Mouse (Mus musculus): ENCODE measurements around the gene Oas1g.
"Not testable (repeated sequence)": the region's sequence is repeated elsewhere in the genome, so short reads cannot be mapped to it uniquely, and the experiment has no call there.

Gene Oas1g

GRCm38 (mm10) chr5:120890991-120891390, 3.6 kb upstream of the Oas1g start:
- no peak for DNase-seq (ENCODE audit: low read depth, low spot score)

- DNase-seq (ENCODE audit: low read depth, low spot score) = no peak
These were observed 2.6 kb upstream of the Oas1g start for GRCm38 (mm10) chr5:120890026-120890425.

GRCm38 (mm10) chr5:120888294-120888815, 942 bp upstream of the Oas1g start:
- not testable (repeated sequence) for DNase-seq (ENCODE audit: low read depth, low spot score)

GRCm38 (mm10) chr5:120887831-120888230, 418 bp upstream of the Oas1g start:
- no peak for DNase-seq (ENCODE audit: low read depth, low spot score)

DNA sequence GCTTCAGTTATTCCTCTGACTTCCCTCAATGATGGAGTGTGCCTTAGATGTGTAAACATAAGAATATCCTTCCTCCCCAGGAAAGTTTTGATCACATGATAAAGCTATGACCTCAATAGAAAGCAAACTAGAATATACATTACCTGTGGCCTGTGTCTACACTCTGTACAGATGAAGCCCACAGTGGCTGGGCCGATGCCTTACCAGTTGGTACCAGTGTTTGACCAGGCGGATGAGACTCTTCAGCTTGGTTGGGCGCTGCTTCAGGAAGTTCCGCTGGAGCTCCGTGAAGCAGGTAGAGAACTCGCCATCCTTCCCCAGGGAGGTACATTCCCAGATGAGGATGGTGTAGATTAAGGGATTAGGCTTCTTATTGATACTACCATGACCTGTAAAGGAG, 5.7 kb downstream of the Oas1g start:
- DNase-seq (ENCODE audit: low read depth, low spot score) = not testable (repeated sequence)

GRCm38 (mm10) chr5:120878803-120879202, 8.6 kb downstream of the Oas1g start:
- DNase-seq (ENCODE audit: low read depth, low spot score) = not testable (repeated sequence)

DNA sequence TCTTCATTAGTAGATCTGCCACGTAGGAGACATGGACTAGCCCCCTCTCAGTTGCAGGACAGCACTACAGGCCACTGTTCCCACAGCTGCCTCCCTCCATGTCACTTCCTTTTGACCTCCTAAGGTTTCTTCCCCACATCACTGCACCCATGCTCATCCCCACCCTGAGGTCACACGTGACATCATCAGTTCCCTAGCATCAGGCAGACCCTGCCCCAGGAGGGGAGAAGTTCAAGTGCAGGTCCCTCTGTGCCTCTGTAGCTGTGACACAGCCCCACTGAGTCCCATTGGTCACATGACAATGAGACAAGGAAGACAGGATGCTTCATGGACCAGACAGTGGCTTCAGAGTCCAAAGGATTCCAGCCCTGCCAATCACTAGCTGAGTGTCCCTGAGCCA, 10.0 kb downstream of the Oas1g start:
- not testable (repeated sequence) for DNase-seq (ENCODE audit: low read depth, low spot score)

GRCm38 (mm10) chr5:120876839-120877238, 10.6 kb downstream of the Oas1g start:
- not testable (repeated sequence) for DNase-seq (ENCODE audit: low read depth, low spot score)

DNA sequence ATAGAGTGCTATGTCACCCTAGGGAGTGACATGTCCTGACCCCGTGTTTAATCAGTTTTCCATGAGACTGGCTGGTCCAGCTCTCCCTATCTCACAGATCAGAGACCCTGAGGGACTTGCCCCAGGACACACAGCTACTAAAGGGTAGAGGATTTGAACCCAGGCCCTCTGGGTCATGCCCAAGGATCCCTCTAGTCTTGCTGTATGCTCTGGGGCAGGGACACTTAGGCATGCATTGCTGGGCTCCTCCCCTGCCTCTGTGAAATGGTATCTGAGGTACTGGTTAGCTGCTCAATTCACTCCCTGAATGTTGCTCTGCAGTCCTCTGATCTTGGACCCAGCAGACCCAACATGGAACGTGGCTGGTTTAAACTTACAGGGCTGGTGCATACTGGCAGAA, 15.9 kb downstream of the Oas1g start:
- no peak for DNase-seq (ENCODE audit: low read depth, low spot score)

- DNase-seq (ENCODE audit: low read depth, low spot score) = no peak
These were observed 16.6 kb downstream of the Oas1g start for GRCm38 (mm10) chr5:120870782-120871181.

DNA sequence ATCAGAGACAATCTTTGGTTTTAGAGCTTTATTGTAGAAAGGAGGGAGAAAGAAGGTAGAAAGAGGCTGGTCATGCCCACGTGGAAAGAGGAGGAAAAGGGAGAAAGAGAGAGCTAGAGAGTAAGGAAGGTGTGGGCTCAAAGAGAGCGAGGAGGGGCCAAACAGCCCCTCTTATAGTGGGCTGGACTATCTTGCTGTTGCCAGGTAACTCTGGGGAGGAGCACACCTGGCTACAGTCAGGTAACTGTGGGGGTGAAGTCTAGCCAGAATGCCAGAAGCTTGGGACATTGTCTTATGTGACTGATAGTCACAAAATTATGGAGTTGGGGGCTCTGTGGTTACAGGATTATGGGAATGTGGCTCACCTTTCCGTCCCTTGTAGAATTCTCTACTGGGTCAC, 17.3 kb downstream of the Oas1g start:
- no peak for DNase-seq (ENCODE audit: low read depth, low spot score)

DNA sequence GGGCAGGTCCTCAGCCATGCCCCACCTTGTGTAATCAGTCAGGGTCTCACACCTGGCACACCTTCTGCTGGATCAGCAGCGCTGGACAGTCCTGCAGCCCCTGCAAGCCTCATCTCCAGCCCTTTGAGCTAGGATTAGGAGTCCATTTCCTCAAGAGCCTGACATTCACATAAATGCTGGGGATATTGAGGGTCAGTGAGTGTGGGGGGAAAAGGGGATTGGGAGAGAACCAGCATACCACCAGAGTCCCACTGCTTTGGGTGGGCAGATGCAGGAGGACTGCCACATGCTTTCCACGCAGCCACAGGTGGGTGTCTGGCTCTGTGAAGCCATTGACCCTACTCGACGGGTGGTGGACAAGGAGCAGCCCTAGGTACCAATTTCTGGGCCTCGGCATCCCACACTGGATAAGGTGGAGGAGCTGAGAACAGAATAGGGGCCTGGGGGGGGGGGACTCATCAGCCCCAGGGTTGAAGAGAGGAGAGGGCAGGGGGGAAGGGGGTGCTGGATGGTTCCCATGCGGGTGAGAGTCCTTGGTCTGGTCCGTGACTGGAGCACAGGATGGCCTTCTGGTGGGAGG, 17.9 kb downstream of the Oas1g start:
- DNase-seq (ENCODE audit: low read depth, low spot score) = no peak

DNA sequence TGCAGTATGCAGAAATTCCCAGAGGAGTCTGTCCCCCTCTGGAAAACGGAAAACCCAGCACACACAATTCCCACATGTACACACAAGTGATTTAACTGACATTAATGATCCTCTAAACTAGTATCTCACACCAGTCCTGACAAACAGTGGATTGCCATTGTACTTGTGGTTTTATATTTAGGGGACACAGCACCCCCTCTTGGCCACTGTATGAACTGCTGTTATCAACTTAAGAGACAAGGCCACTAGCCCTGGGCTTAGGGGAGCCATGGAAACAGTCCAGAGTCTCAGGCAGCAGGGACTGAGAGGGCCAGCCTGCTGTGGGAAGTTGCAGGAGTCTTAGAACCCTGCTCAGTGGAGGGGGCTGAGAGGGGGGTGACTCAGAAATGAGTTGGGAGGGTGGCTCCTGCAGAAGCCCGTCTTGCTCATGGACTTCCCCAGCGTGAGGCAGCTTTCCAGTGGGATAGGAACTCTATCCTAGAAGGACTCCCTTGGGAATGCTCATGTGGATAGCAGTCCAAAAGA, 22.0 kb downstream of the Oas1g start:
- DNase-seq (ENCODE audit: low read depth, low spot score) = peak; percentile 71

GRCm38 (mm10) chr5:120861121-120861520, 26.3 kb downstream of the Oas1g start, which contains the start of gene Oas1h:
Gene Oas1h (plus strand): TSS chr5:120861421.
- DNase-seq (ENCODE audit: low read depth, low spot score) = no peak

- no peak for DNase-seq (ENCODE audit: low read depth, low spot score)
These were observed 28.2 kb downstream of the Oas1g start for GRCm38 (mm10) chr5:120859241-120859640.

GRCm38 (mm10) chr5:120849601-120850136, 37.7 kb downstream of the Oas1g start:
- peak; percentile 81 for DNase-seq (ENCODE audit: low read depth, low spot score)

DNA sequence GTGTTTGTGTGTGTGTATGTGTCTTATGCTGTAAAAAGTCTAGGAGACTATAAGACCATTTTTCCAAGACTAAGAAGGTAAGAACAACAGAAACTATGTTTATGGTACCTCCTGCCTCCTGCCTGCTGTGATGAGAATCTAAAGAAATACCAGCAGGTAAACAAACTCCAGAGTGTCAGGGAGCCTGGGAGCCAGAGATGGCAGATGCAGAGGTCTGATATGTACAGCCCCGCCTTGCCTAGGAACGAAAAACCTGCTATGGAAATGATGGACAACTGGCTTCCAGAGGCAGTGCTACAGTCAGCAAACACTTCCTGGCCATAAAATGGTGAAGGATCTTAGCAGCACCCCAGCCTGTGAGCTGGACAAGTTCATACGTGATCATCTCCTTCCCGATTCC, 40.3 kb downstream of the Oas1g start, which contains the start of gene Oas1f:
Gene Oas1f (plus strand): TSS at position 301 of the 400 bp plus-strand sequence.
- DNase-seq (ENCODE audit: low read depth, low spot score) = no peak

- DNase-seq (ENCODE audit: low read depth, low spot score) = no peak
These were observed 42.7 kb downstream of the Oas1g start for GRCm38 (mm10) chr5:120844713-120845112.

DNA sequence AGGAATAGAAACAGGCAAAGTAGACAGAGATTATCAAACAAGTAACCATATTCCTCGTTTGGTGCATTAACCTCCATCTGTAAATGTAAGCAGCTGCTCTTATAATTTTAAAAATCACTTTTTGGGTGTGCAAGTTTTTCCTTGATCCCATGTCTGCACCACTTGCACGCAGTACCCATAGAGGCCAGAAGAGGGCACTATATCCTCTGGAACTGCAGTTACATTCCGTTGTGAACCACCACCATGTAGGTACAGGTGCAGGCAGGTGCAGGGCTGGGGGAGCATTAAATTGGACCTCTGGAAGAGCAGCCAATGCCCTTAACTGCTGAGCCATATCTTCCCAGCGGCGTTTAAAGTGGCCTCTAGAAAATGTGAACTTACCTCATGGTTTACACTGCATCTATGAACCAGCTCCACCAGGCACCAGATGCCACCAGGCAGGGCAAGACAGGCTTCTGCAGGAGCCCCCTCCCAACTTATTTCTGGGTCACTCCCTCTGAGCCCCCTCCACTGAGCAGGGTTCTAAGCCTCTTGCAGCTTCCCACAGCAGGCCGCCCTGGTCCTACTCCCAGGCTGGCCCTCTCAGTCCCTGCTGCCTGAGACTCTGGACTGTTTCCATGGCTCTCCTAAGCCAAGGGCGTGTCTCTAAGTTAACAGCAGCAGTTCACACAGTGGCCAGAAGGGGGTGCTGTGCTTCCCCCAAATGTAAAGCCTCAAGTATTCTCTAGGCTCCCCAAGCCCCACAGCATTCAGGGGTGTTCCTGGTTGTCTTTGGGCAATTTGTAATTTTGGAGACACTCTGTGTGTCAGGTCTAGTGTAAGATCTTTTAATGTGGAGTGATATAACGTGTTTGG, 50.5 kb downstream of the Oas1g start:
- DNase-seq (ENCODE audit: low read depth, low spot score) = peak; percentile 81

GRCm38 (mm10) chr5:120833335-120834280, 53.8 kb downstream of the Oas1g start:
- no peak for DNase-seq (ENCODE audit: low read depth, low spot score)

- peak; percentile 87 for DNase-seq (ENCODE audit: low read depth, low spot score)
These were observed 56.4 kb downstream of the Oas1g start for GRCm38 (mm10) chr5:120831031-120831430.

Measured in CD4-positive, CD25-positive, alpha-beta regulatory T cell, adult 2 months (primary cell).